Mouse (Mus musculus): Measurements from ENCODE around the gene Syce3. TPM values are rescaled to one million over a fixed set of nuclear protein-coding genes. Genes with fewer than 3 reads are reported as not detected.
A peak's percentile ranks its signal among the peaks of the same experiment; 100 is the strongest.

Syce3 gene
- polyA plus RNA-seq, 1 experiment, result not detected

- 88% methylated on average over 15 of the region's 15 CpGs for WGBS
- peaks cover 3% of the 10 kb centered on the region; the same call in 1 of the 2 replicates for H3K36me3 ChIP-seq (ENCODE audit: control insufficient read depth, insufficient read depth, low read length)
Measured at GRCm38 (mm10) chr15:89351302-89351701, 59.0 kb downstream of the Syce3 start.

DNA sequence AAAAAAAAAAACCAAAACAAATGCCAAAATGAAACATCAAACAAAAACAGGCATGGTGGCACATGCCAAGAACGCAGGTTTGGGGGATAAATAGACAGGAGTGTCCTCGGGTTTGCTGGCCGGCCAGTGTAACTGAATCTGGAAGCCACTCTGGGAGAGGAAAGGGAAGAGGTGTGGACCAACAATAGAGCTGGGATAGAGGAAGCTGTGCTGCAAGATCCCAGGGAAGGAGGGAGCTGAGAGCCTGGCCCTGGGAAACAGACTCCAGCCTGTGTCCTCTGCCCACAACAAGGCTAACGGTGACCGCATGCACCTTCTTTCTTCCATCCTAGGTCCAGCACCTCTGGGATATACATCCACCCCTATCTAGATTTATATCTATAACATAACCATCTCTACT lies 59.9 kb downstream of the Syce3 start:
- Histone ChIP-seq H3K27ac (ENCODE audit: insufficient read depth, low read depth, low read length) (peak overlapping the region; percentile 7; the same call in 1 of the 2 replicates), H3K4me1 (ENCODE audit: control insufficient read depth, insufficient read depth, low read length) (peaks cover 7% of the 10 kb centered on the region; the same call in 1 of the 2 replicates), H3K27me3 (replicated peaks; ENCODE audit: control insufficient read depth, insufficient read depth, low read length) (no peaks in the 10 kb centered on the region), H3K4me3 (ENCODE audit: insufficient read depth, low read depth, low read length) (no peak overlapping the region), H3K36me3 (ENCODE audit: control insufficient read depth, insufficient read depth, low read length) (peaks cover 3% of the 10 kb centered on the region; the same call in 1 of the 2 replicates)
- WGBS, result 70% methylated on average over 5 of the region's 5 CpGs
- peak; percentile 42 for DNase-seq
- TF ChIP-seq CTCF (conservative IDR thresholded peaks at IDR 0.05; ENCODE audit: insufficient read depth, insufficient read length, low read depth, low read length), result no peak
- TF ChIP-seq POLR2A (IDR thresholded peaks at IDR 0.05; ENCODE audit: low read depth, low read length), result no peak

More at GRCm38 (mm10) chr15:89351302-89351701, 59.0 kb downstream of the Syce3 start:
- TF ChIP-seq CTCF (conservative IDR thresholded peaks at IDR 0.05; ENCODE audit: insufficient read depth, insufficient read length, low read depth, low read length), result no peak
- no peak for TF ChIP-seq POLR2A (IDR thresholded peaks at IDR 0.05; ENCODE audit: low read depth, low read length)
- Histone ChIP-seq H3K27ac (ENCODE audit: insufficient read depth, low read depth, low read length) (no peak overlapping the region), H3K4me1 (ENCODE audit: control insufficient read depth, insufficient read depth, low read length) (peaks cover 7% of the 10 kb centered on the region; the same call in 1 of the 2 replicates), H3K27me3 (replicated peaks; ENCODE audit: control insufficient read depth, insufficient read depth, low read length) (no peaks in the 10 kb centered on the region), H3K4me3 (ENCODE audit: insufficient read depth, low read depth, low read length) (no peak overlapping the region)
- DNase-seq, result no peak

DNA sequence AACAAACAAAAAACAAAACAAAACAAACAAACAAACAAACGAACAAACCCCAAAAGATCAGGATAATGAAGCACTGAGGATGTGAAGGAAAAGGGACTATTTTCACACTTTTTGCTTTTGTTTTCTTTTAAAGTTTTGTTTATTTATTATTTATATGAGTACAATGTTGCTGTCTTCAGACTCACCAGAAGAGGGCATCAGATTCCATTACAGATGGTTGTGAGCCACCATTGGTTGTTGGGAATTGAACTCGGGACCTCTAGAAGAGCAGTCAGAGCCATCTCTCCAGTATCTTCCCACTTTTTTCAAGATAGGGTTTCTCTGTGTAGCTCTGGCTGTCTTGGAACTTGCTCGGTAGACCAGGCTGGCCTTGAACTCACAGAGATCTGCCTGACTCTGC lies 67.0 kb downstream of the Syce3 start:
- Histone ChIP-seq H3K36me3 (ENCODE audit: control insufficient read depth, insufficient read depth, low read length) (no peaks in the 10 kb centered on the region), H3K27ac (ENCODE audit: insufficient read depth, low read depth, low read length) (no peak overlapping the region), H3K4me3 (ENCODE audit: insufficient read depth, low read depth, low read length) (no peak overlapping the region), H3K27me3 (replicated peaks; ENCODE audit: control insufficient read depth, insufficient read depth, low read length) (no peaks in the 10 kb centered on the region), H3K4me1 (ENCODE audit: control insufficient read depth, insufficient read depth, low read length) (no peaks in the 10 kb centered on the region)
- WGBS, result 72% methylated on average over 3 of the region's 3 CpGs
- TF ChIP-seq POLR2A (IDR thresholded peaks at IDR 0.05; ENCODE audit: low read depth, low read length), result no peak
- 0 out of 2 replicates have a peak, but pooled peaks have one; percentile 11 for TF ChIP-seq CTCF (conservative IDR thresholded peaks at IDR 0.05; ENCODE audit: insufficient read depth, insufficient read length, low read depth, low read length)
- DNase-seq, result peak; percentile 20

DNA sequence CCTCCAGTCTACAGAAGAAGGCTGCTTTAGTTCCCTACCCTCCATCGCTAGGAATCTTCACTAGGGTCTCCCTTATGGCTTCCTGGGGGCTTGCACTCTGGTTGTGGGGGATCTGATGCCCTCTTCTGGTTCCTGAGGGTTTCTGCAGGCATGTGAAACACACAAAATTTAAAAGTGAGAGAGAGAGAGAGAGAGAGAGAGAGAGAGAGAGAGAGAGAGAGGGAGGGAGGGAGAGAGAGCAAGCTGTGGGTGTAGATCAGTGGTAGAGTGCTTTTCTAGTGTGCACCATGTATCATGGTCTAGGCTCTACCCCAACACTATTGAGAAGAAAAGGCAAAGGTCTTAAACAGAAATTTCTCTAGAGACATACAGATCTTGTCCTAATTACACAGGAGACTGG lies 68.6 kb downstream of the Syce3 start:
- Histone ChIP-seq H3K27me3 (replicated peaks; ENCODE audit: control insufficient read depth, insufficient read depth, low read length) (no peaks in the 10 kb centered on the region), H3K4me1 (ENCODE audit: control insufficient read depth, insufficient read depth, low read length) (no peaks in the 10 kb centered on the region; the same call in 1 of the 2 replicates), H3K36me3 (ENCODE audit: control insufficient read depth, insufficient read depth, low read length) (peaks cover 3% of the 10 kb centered on the region; the same call in 1 of the 2 replicates), H3K27ac (ENCODE audit: insufficient read depth, low read depth, low read length) (no peak overlapping the region), H3K4me3 (ENCODE audit: insufficient read depth, low read depth, low read length) (no peak overlapping the region)
- DNase-seq, result no peak
- 42% methylated on average over 1 of the region's 1 CpGs for WGBS
- TF ChIP-seq POLR2A (IDR thresholded peaks at IDR 0.05; ENCODE audit: low read depth, low read length), result no peak
- no peak for TF ChIP-seq CTCF (conservative IDR thresholded peaks at IDR 0.05; ENCODE audit: insufficient read depth, insufficient read length, low read depth, low read length)

Other genes with a start within 250 kb of the Syce3 start
- gene Plxnb2, start 229.7 kb downstream of the Syce3 start, polyA plus RNA-seq (2012; rRNA removed), result 288 and 297 TPM in 2 replicates
- 11.2 and 15.0 TPM in 2 replicates for gene Dennd6b, start 214.0 kb downstream of the Syce3 start, polyA plus RNA-seq (2012; rRNA removed)
- 85.0 and 148 TPM in 2 replicates for gene Ppp6r2, start 198.9 kb downstream of the Syce3 start, polyA plus RNA-seq (2012; rRNA removed)
- gene Sbf1, start 95.2 kb downstream of the Syce3 start, polyA plus RNA-seq (2012; rRNA removed), result 174 and 184 TPM in 2 replicates
- gene Adm2, start 87.8 kb downstream of the Syce3 start, polyA plus RNA-seq (2012; rRNA removed), result 12.1 and 13.4 TPM in 2 replicates
- 7,787 and 8,230 TPM in 2 replicates for gene Miox, start 76.1 kb downstream of the Syce3 start, polyA plus RNA-seq (2012; rRNA removed)
- gene Lmf2, start 54.8 kb downstream of the Syce3 start, polyA plus RNA-seq (2012; rRNA removed), result 40.2 and 43.7 TPM in 2 replicates
- 111 and 124 TPM in 2 replicates for gene Ncaph2, start 54.8 kb downstream of the Syce3 start, polyA plus RNA-seq (2012; rRNA removed)
- gene Sco2, start 36.7 kb downstream of the Syce3 start, polyA plus RNA-seq (2012; rRNA removed), result 59.5 and 65.3 TPM in 2 replicates
- gene Tymp, start 33.5 kb downstream of the Syce3 start, polyA plus RNA-seq (2012; rRNA removed), result 1.8 and 3.1 TPM in 2 replicates
- 1.6 and 2.2 TPM in 2 replicates for gene Odf3b, start 31.2 kb downstream of the Syce3 start, polyA plus RNA-seq (2012; rRNA removed)
- gene Klhdc7b, start 25.6 kb downstream of the Syce3 start, polyA plus RNA-seq (2012; rRNA removed), result not detected in 2 replicates
- gene Cpt1b, start 15.4 kb upstream of the Syce3 start, polyA plus RNA-seq (2012; rRNA removed), result 55.3 and 64.1 TPM in 2 replicates
- 0.76 and 0.99 TPM in 2 replicates for gene C730034F03Rik, start 19.1 kb upstream of the Syce3 start, polyA plus RNA-seq (2012; rRNA removed)
- 1.1 and 1.5 TPM in 2 replicates for gene Gm44502, start 19.2 kb upstream of the Syce3 start, polyA plus RNA-seq (2012; rRNA removed)
- gene Chkb, start 19.4 kb upstream of the Syce3 start, polyA plus RNA-seq (2012; rRNA removed), result 58.2 and 62.6 TPM in 2 replicates
- gene Mapk8ip2, start 43.4 kb upstream of the Syce3 start, polyA plus RNA-seq (2012; rRNA removed), result 0.29 and 0.59 TPM in 2 replicates
- 26.0 and 30.0 TPM in 2 replicates for gene Arsa, start 66.9 kb upstream of the Syce3 start, polyA plus RNA-seq (2012; rRNA removed)
- gene Shank3, start 89.1 kb upstream of the Syce3 start, polyA plus RNA-seq (2012; rRNA removed), result 18.0 and 19.5 TPM in 2 replicates
- gene Acr, start 157.8 kb upstream of the Syce3 start, polyA plus RNA-seq (2012; rRNA removed), result 0.58 and 0.74 TPM in 2 replicates
- gene Rabl2, start 181.4 kb upstream of the Syce3 start, polyA plus RNA-seq (2012; rRNA removed), result 16.9 and 18.1 TPM in 2 replicates